10 mouse cellular contexts compared by ENCODE assay signal in genomic region chr6:54785098-54785730, GRCm38 (mm10). TPM values are rescaled to one million over a fixed set of nuclear protein-coding genes. Genes with fewer than 3 reads are reported as not detected.
DNase-seq lines count a peak whose midpoint lies in the region; ATAC-seq and TF ChIP-seq lines count a peak whose summit lies in the region.
"Had no signal": no experiment of that assay in that cellular context is flagged by ENCODE, and none has a peak within 500 bp of the region (broad histone marks: within the 10 kb centered on the region; RNA-seq: fewer than 3 reads in every experiment).

No protein-coding gene starts in this region.

- ATAC-seq in hindbrain, embryonic 14.5 days (ENCODE audit: low FRiP score) = peak; percentile 86; the same call in 1 of the 2 replicates
- peak; percentile 82 for ATAC-seq in midbrain, embryonic 11.5 days (ENCODE audit: low FRiP score)
- ATAC-seq: intestine, embryonic 15.5 days had no signal

- H3K4me3 ChIP-seq in hindbrain, embryonic 14.5 days (replicated peaks; ENCODE audit: low read length) = no peak overlapping the region
- no peak overlapping the region for H3K4me3 ChIP-seq in midbrain, embryonic 11.5 days (ENCODE audit: low read depth, low read length)
- H3K4me3 ChIP-seq in thymus, adult 2 months (ENCODE audit: control insufficient read depth, insufficient read depth, low read length) = no peak overlapping the region
- H3K4me3 ChIP-seq: intestine, embryonic 15.5 days had no signal

- H3K27ac ChIP-seq in hindbrain, embryonic 14.5 days = peak overlapping the region; percentile 67
- no peak overlapping the region for H3K27ac ChIP-seq in midbrain, embryonic 11.5 days (ENCODE audit: low read depth, low read length)
- H3K27ac ChIP-seq in thymus, adult 2 months (ENCODE audit: control insufficient read depth, insufficient read depth, low read length) = no peak overlapping the region
- H3K27ac ChIP-seq: intestine, embryonic 15.5 days had no signal

- H3K9me3 ChIP-seq in hindbrain, embryonic 14.5 days (ENCODE audit: control insufficient read depth, low read length) = no peaks in the 10 kb centered on the region
- no peaks in the 10 kb centered on the region for H3K9me3 ChIP-seq in midbrain, embryonic 11.5 days (ENCODE audit: control insufficient read depth, low read length)
- H3K9me3 ChIP-seq: intestine, embryonic 15.5 days had no signal

- intact Hi-C loops in heart, postnatal 25 days (cut with DNase I) = no loop called here

- H3K36me3 ChIP-seq in hindbrain, embryonic 14.5 days (replicated peaks; ENCODE audit: control insufficient read depth, insufficient read depth) = no peaks in the 10 kb centered on the region
- no peaks in the 10 kb centered on the region for H3K36me3 ChIP-seq in midbrain, embryonic 11.5 days (ENCODE audit: control insufficient read depth, insufficient read depth, low read length)
- no peaks in the 10 kb centered on the region for H3K36me3 ChIP-seq in thymus, adult 2 months (ENCODE audit: control insufficient read depth, insufficient read depth, low read length)
- H3K36me3 ChIP-seq: intestine, embryonic 15.5 days had no signal

- no peak for TF ChIP-seq CTCF in thymus, adult 2 months (IDR thresholded peaks at IDR 0.05; ENCODE audit: borderline replicate concordance, control insufficient read depth, extremely low read depth, insufficient read depth, low read length, poor library complexity)

- H3K9ac ChIP-seq in hindbrain, embryonic 14.5 days = no peak overlapping the region
- H3K9ac ChIP-seq in midbrain, embryonic 11.5 days (ENCODE audit: low read length) = no peak overlapping the region
- H3K9ac ChIP-seq: intestine, embryonic 15.5 days had no signal

- 25% methylated on average over 5 of the region's 5 CpGs for WGBS in hindbrain, embryonic 14.5 days
- 33% methylated on average over 5 of the region's 5 CpGs for WGBS in midbrain, embryonic 11.5 days
- WGBS in thymus, adult 2 months = 91% methylated on average over 5 of the region's 5 CpGs

- H3K27me3 ChIP-seq in hindbrain, embryonic 14.5 days (ENCODE audit: control insufficient read depth, insufficient read depth, low read length) = no peaks in the 10 kb centered on the region
- no peaks in the 10 kb centered on the region for H3K27me3 ChIP-seq in midbrain, embryonic 11.5 days (ENCODE audit: control insufficient read depth, insufficient read depth, low read length)
- H3K27me3 ChIP-seq in thymus, adult 2 months (ENCODE audit: control insufficient read depth, insufficient read depth, low read length) = no peaks in the 10 kb centered on the region
- H3K27me3 ChIP-seq: intestine, embryonic 15.5 days had no signal

- H3K4me2 ChIP-seq in hindbrain, embryonic 14.5 days (replicated peaks) = no peak overlapping the region
- H3K4me2 ChIP-seq in midbrain, embryonic 11.5 days = no peak overlapping the region
- H3K4me2 ChIP-seq: intestine, embryonic 15.5 days had no signal

- H3K4me1 ChIP-seq in hindbrain, embryonic 14.5 days (replicated peaks; ENCODE audit: control insufficient read depth, insufficient read depth, low read length) = 0 out of 2 replicates have a peak, but pooled peaks cover 5% of the 10 kb centered on the region
- H3K4me1 ChIP-seq in midbrain, embryonic 11.5 days (ENCODE audit: control insufficient read depth, insufficient read depth, low read length) = peaks cover 5% of the 10 kb centered on the region; the same call in 1 of the 2 replicates
- peaks cover 12% of the 10 kb centered on the region for H3K4me1 ChIP-seq in thymus, adult 2 months (replicated peaks; ENCODE audit: control insufficient read depth, insufficient read depth, low read length)

- DNase-seq in heart, adult 11 months = peak; percentile 14
- no peak for DNase-seq in heart, postnatal 25 days (ENCODE audit: low spot score)
- DNase-seq in hindbrain, embryonic 14.5 days (ENCODE audit: low spot score) = peak; percentile 67
- peak; percentile 89 for DNase-seq in midbrain, embryonic 11.5 days (ENCODE audit: low spot score, missing footprints)
- peak; percentile 67 for DNase-seq in thymus, adult 2 months
- DNase-seq in cerebellum, adult 11-12 months = no peak
- no peak for DNase-seq in cerebellum, adult 9-11 months
- no peak for DNase-seq in urinary bladder, postnatal 4 days (ENCODE audit: low spot score in 2 of 2)
- DNase-seq: lung, postnatal 14 days had no signal

- no peak for TF ChIP-seq POLR2A in thymus, adult 2 months (IDR thresholded peaks at IDR 0.05; ENCODE audit: control insufficient read depth, extremely low read depth, insufficient read depth, low read length, poor library complexity)

RNA-seq across cellular contexts. Expression of gene Znrf2, which starts 31.5 kb away (rescaled TPM):
- total RNA-seq in heart, postnatal 25 days (2021) = 10 to 100 TPM; 17.2 to 17.6 TPM
- 6.1 and 7.7 TPM in 2 replicates for polyA plus RNA-seq in hindbrain, embryonic 14.5 days (2014; fragmentation: Nextera tagmentation; extraction: Ambion mirVana)
- 2.9 and 3.5 TPM in 2 replicates for polyA plus RNA-seq in midbrain, embryonic 11.5 days (2014; fragmentation: Nextera tagmentation; extraction: Ambion mirVana)
- 17.5 and 20.9 TPM in 2 replicates for polyA plus RNA-seq in thymus, adult 2 months (2012; rRNA removed)

Comparison
In these comparisons a context has a peak if more than half of its experiments do, and no peak if none do; other contexts are left out.
1. DNase-seq: peak in heart, adult 11 months (single experiment), hindbrain, embryonic 14.5 days (single experiment), midbrain, embryonic 11.5 days (single experiment) and thymus, adult 2 months (single experiment); none in heart, postnatal 25 days (single experiment), cerebellum, adult 11-12 months (single experiment), cerebellum, adult 9-11 months (single experiment) and urinary bladder, postnatal 4 days (0 of 2).